Mouse (Mus musculus) ES-Bruce4 (cell line): ENCODE data around the gene Nags.

ENCODE experiments used
- CTCF ChIP-seq: IDR thresholded peaks from one replicate; pipeline ENCODE4 v1.8.1; 2011; ENCODE audit warnings: low read depth, low read length
- EP300 ChIP-seq: IDR thresholded peaks from 2 replicates; pipeline ENCODE4 v1.6.1; 2011; ENCODE audit warnings: low read depth, low read length; ENCODE audit not compliant: insufficient read depth
- POLR2A ChIP-seq: IDR thresholded peaks from one replicate; pipeline ENCODE4 v1.8.1; 2011; ENCODE audit warnings: low read length; ENCODE audit not compliant: insufficient read depth

- TF ChIP-seq POLR2A (no peak), CTCF (no peak), EP300 (0 out of 2 replicates have a peak, but pooled peaks have one; percentile 37)
Observed at GRCm38 (mm10) chr11:102189461-102190436, 44.4 kb downstream of the Nags start, which contains the start of gene G6pc3.
